Mouse (Mus musculus): ENCODE measurements at regions not wholly inside any gene's neighbourhood (a gene's known extent, or its start where the extent isn't known, plus 50 kb on each side); places are given as distances from the start of the nearest gene placed in this dataset.
"Not testable (repeated sequence)": the region's sequence is repeated elsewhere in the genome, so short reads cannot be mapped to it uniquely, and the experiment has no call there.

GRCm38 (mm10) chr7:73688451-73688850 lies 51.7 kb upstream of the Fam174b start:
- no peak for DNase-seq

GRCm38 (mm10) chr7:73686245-73686644 lies 53.9 kb upstream of the Fam174b start:
- DNase-seq: not testable (repeated sequence)

GRCm38 (mm10) chr7:73682756-73683155 lies 57.3 kb upstream of the Fam174b start:
- DNase-seq: peak; percentile 14

- no peak for DNase-seq
These were observed 69.5 kb upstream of the Fam174b start for GRCm38 (mm10) chr7:73670598-73670997.

- no peak for DNase-seq
These were observed 71.3 kb upstream of the Fam174b start for GRCm38 (mm10) chr7:73668791-73669190.

GRCm38 (mm10) chr7:73666921-73667675 lies 73.0 kb upstream of the Fam174b start:
- DNase-seq: no peak

GRCm38 (mm10) chr7:73664962-73665361 lies 75.1 kb upstream of the Fam174b start:
- no peak for DNase-seq

- no peak for DNase-seq
These were observed 77.6 kb upstream of the Fam174b start for GRCm38 (mm10) chr7:73662536-73662935.

- DNase-seq: no peak
These were observed 78.2 kb upstream of the Fam174b start for GRCm38 (mm10) chr7:73661901-73662300.

GRCm38 (mm10) chr7:73659551-73659950 lies 80.6 kb upstream of the Fam174b start:
- DNase-seq: no peak

GRCm38 (mm10) chr7:73657283-73657682 lies 82.8 kb upstream of the Fam174b start:
- no peak for DNase-seq

GRCm38 (mm10) chr7:73656424-73656795 lies 83.7 kb upstream of the Fam174b start:
- not testable (repeated sequence) for DNase-seq

GRCm38 (mm10) chr7:73655787-73656423 lies 84.2 kb upstream of the Fam174b start:
- no peak for DNase-seq

GRCm38 (mm10) chr7:73654193-73654871 lies 85.8 kb upstream of the Fam174b start:
- no peak for DNase-seq

GRCm38 (mm10) chr7:73650909-73651308 lies 89.2 kb upstream of the Fam174b start:
- no peak for DNase-seq

GRCm38 (mm10) chr7:73648010-73648409 lies 92.1 kb upstream of the Fam174b start:
- peak; percentile 76 for DNase-seq

GRCm38 (mm10) chr7:73647140-73647539 lies 93.0 kb upstream of the Fam174b start:
- DNase-seq: peak; percentile 73

- no peak for DNase-seq
These were observed 93.4 kb upstream of the Fam174b start for GRCm38 (mm10) chr7:73646711-73647110.

- no peak for DNase-seq
These were observed 95.7 kb upstream of the Fam174b start for GRCm38 (mm10) chr7:73644362-73644904.

GRCm38 (mm10) chr7:73643993-73644335 lies 96.1 kb upstream of the Fam174b start:
- DNase-seq: no peak

- no peak for DNase-seq
These were observed 96.7 kb upstream of the Fam174b start for GRCm38 (mm10) chr7:73643306-73643992.

GRCm38 (mm10) chr7:73640194-73640593 lies 98.6 kb upstream of the Chd2 start:
- no peak for DNase-seq

GRCm38 (mm10) chr7:73637810-73638125 lies 96.1 kb upstream of the Chd2 start:
- DNase-seq: peak; percentile 47
